Mouse (Mus musculus) liver, embryonic 14.5 days (tissue): ENCODE measurements at regions not wholly inside any gene's neighbourhood (a gene's known extent, or its start where the extent isn't known, plus 50 kb on each side); places are given as distances from the start of the nearest gene placed in this dataset.

Source experiments
- ATAC-seq: fragments of 200-750 bp; cut with Nextera tagmentation; 2 replicates; pipeline ENCODE4 v1.8.0; 2017; ENCODE audit warnings: moderate number of reproducible peaks, mild to moderate bottlenecking, moderate library complexity; ENCODE audit not compliant: insufficient read depth
- DNase-seq, 3 experiments: peaks; one replicate each; pipeline ENCODE4 v3.0.0-alpha.2; 2012 to 2013; ENCODE audit warnings: low read depth in 3 of 3, low spot score in 3 of 3
- H3K27ac ChIP-seq: fragments of 300-500 bp; sonication (generic); 2 replicates; pipeline ENCODE4 v1.5.1; 2014; ENCODE audit warnings: moderate library complexity, mild to moderate bottlenecking, control low read depth, inconsistent platforms
- H3K27me3 ChIP-seq: fragments of 300-500 bp; sonication (generic); 2 replicates; pipeline ENCODE4 v1.6.1; 2014; ENCODE audit warnings: mild to moderate bottlenecking, low read length, moderate library complexity; ENCODE audit not compliant: control insufficient read depth, insufficient read depth
- H3K36me3 ChIP-seq: fragments of 300-500 bp; sonication (generic); replicated peaks from 2 replicates; pipeline ENCODE4 v1.6.1; 2014; ENCODE audit warnings: low read depth; ENCODE audit not compliant: control insufficient read depth, insufficient read depth
- H3K4me1 ChIP-seq, 2 experiments: fragments of 200-500 bp in 1 of 2; fragments of 300-500 bp in 1 of 2; sonication (generic) in 1 of 2; replicated peaks; 2 replicates each; pipeline ENCODE4 v1.6.1; 2012 to 2014; ENCODE audit warnings: antibody characterized with exemption in 1 of 2, inconsistent platforms in 1 of 2, low read length in 1 of 2; ENCODE audit not compliant: control insufficient read depth in 2 of 2, insufficient read depth in 2 of 2
- H3K4me2 ChIP-seq: fragments of 300-500 bp; sonication (generic); 2 replicates; pipeline ENCODE4 v1.6.1; 2014; ENCODE audit warnings: low read depth, mild to moderate bottlenecking, control low read depth, moderate library complexity
- H3K4me3 ChIP-seq, 2 experiments: fragments of 200-500 bp in 1 of 2; fragments of 300-500 bp in 1 of 2; sonication (generic) in 1 of 2; 2 replicates each; pipeline ENCODE4 v1.5.1; 2012 to 2014; ENCODE audit warnings: low read depth in 2 of 2, low read length in 2 of 2, mild to moderate bottlenecking in 2 of 2, control low read depth in 1 of 2, inconsistent platforms in 1 of 2, moderate library complexity in 1 of 2; ENCODE audit not compliant: insufficient read depth in 1 of 2
- H3K9ac ChIP-seq: fragments of 300-500 bp; sonication (generic); replicated peaks from 2 replicates; pipeline ENCODE4 v1.6.1; 2014; ENCODE audit warnings: mild to moderate bottlenecking, control low read depth, moderate library complexity
- H3K9me3 ChIP-seq: fragments of 300-500 bp; sonication (generic); 2 replicates; pipeline ENCODE4 v1.6.1; 2016; ENCODE audit warnings: low read length, mixed read lengths; ENCODE audit not compliant: control insufficient read depth
- CTCF ChIP-seq: IDR thresholded peaks from 2 replicates; pipeline ENCODE4 v1.5.1; 2016; ENCODE audit warnings: antibody characterized with exemption, low read depth, control low read depth
- EP300 ChIP-seq: IDR thresholded peaks from 2 replicates; pipeline ENCODE4 v1.6.1; 2016; ENCODE audit warnings: antibody characterized with exemption, low read depth
- WGBS: fragments of 180-500 bp; shearing (Covaris S2); extraction: QIAGEN DNeasy Blood & Tissue Kit; methylation state at CpG from one replicate; pipeline ENCODE4 v1.1.7; 2014; ENCODE audit not compliant: insufficient replicate concordance; 5-methylcytosine and 5-hydroxymethylcytosine counted together

- Histone ChIP-seq H3K9ac (no peak overlapping the region), H3K27ac (no peak overlapping the region), H3K9me3 (no peaks in the 10 kb centered on the region), H3K27me3 (no peaks in the 10 kb centered on the region), H3K4me1 (no peaks in the 10 kb centered on the region), H3K4me3 (no peak overlapping the region), H3K36me3 (no peaks in the 10 kb centered on the region), H3K4me2 (no peak overlapping the region)
- DNase-seq (no peak), ATAC-seq (no peak)
- WGBS: 59% methylated on average over 6 of the region's 6 CpGs
- TF ChIP-seq EP300 (no peak), CTCF (no peak)
Measured at GRCm38 (mm10) chr2:50656351-50656750, 359.8 kb upstream of the Mmadhc start.

- no peaks in the 10 kb centered on the region for H3K36me3 ChIP-seq
- no peak overlapping the region for H3K27ac ChIP-seq
- no peaks in the 10 kb centered on the region for H3K9me3 ChIP-seq
- H3K4me1 ChIP-seq: no peaks in the 10 kb centered on the region
- ATAC-seq (no peak), DNase-seq (no peak)
- H3K4me2 ChIP-seq: no peak overlapping the region
- no peak overlapping the region for H3K9ac ChIP-seq
- TF ChIP-seq EP300 (no peak), CTCF (no peak)
- 68% methylated on average over 7 of the region's 7 CpGs for WGBS
- no peak overlapping the region for H3K4me3 ChIP-seq
- no peaks in the 10 kb centered on the region for H3K27me3 ChIP-seq
Measured at GRCm38 (mm10) chr2:50654953-50655324, 358.3 kb upstream of the Mmadhc start.

GRCm38 (mm10) chr2:50654221-50654952, 357.8 kb upstream of the Mmadhc start:
- no peaks in the 10 kb centered on the region for H3K36me3 ChIP-seq
- no peaks in the 10 kb centered on the region for H3K27me3 ChIP-seq
- H3K4me1 ChIP-seq: no peaks in the 10 kb centered on the region
- TF ChIP-seq CTCF: no peak
- no peak for ATAC-seq
- no peak overlapping the region for H3K4me2 ChIP-seq
- no peak overlapping the region for H3K27ac ChIP-seq
- H3K9me3 ChIP-seq: no peaks in the 10 kb centered on the region
- H3K4me3 ChIP-seq: no peak overlapping the region
- WGBS: 42% methylated on average over 8 of the region's 8 CpGs
- no peak overlapping the region for H3K9ac ChIP-seq
- no peak for DNase-seq

- Histone ChIP-seq H3K9me3 (no peaks in the 10 kb centered on the region), H3K9ac (no peak overlapping the region)
- WGBS: 71% methylated on average over 3 of the region's 3 CpGs
Measured at GRCm38 (mm10) chr2:50653121-50653615, 356.6 kb upstream of the Mmadhc start.

GRCm38 (mm10) chr2:50649656-50650055, 353.1 kb upstream of the Mmadhc start:
- Histone ChIP-seq H3K9ac (no peak overlapping the region), H3K4me2 (no peak overlapping the region), H3K27ac (no peak overlapping the region), H3K4me1 (no peaks in the 10 kb centered on the region), H3K9me3 (no peaks in the 10 kb centered on the region), H3K4me3 (no peak overlapping the region), H3K27me3 (no peaks in the 10 kb centered on the region), H3K36me3 (no peaks in the 10 kb centered on the region)
- 53% methylated on average over 3 of the region's 3 CpGs for WGBS
- ATAC-seq (no peak), DNase-seq (no peak)
- TF ChIP-seq CTCF (no peak), EP300 (no peak)

More at GRCm38 (mm10) chr2:50653121-50653615, 356.6 kb upstream of the Mmadhc start:
- Histone ChIP-seq H3K4me1 (no peaks in the 10 kb centered on the region), H3K27ac (no peak overlapping the region), H3K36me3 (no peaks in the 10 kb centered on the region), H3K4me3 (no peak overlapping the region), H3K4me2 (no peak overlapping the region), H3K27me3 (no peaks in the 10 kb centered on the region)
- no peak for ATAC-seq
- TF ChIP-seq CTCF: no peak
- no peak for DNase-seq
